Mouse (Mus musculus): ENCODE results near the gene Mphosph9. TPM values are rescaled to one million over a fixed set of nuclear protein-coding genes. Genes with fewer than 3 reads are reported as not detected.

Mphosph9 gene
- total and polyA plus RNA-seq, 3 experiments: 5.6 to 9.8 (median 8.0) TPM

DNA sequence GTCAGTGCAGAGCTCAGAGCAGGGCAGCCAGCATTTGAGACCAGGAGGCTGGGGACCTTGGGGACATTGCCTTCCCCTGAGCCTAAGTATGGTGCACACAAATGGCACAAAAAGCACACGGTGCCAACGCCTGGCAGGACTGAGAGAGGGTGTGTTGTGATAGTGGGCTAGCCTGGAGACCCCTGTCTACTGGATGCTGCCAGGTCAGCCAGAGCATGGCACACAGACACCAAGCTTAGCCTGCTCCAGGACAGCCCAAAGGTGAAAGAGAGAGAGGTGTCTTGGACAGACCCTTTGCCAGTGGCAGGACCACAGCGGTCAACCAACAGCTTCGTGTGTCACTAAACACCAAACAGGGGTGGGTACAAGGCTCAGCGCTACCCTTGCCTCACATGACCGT lies 93.0 kb downstream of the Mphosph9 start:
- Histone ChIP-seq H3K9me3 (replicated peaks; ENCODE audit: low read length) (no peaks in the 10 kb centered on the region), H3K27ac (ENCODE audit: insufficient read depth, low read depth) (no peak overlapping the region), H3K4me1 (ENCODE audit: control insufficient read depth in 1 of 2, insufficient read depth in 2 of 2) (peaks cover 2 to 10% of the 10 kb centered on the region in 2 experiments; a peak in 2 of 4 replicates), H3K4me3 (replicated peaks in 1 of 3; ENCODE audit: low read depth in 2 of 3, low read length in 2 of 3, poor library complexity in 1 of 3) (no peak overlapping the region), H3K36me3 (replicated peaks in 1 of 2; ENCODE audit: control insufficient read depth in 1 of 2, insufficient read depth in 1 of 2, low read length in 1 of 2) (peaks cover 0 to 24% of the 10 kb centered on the region in 2 experiments), H3K9ac (ENCODE audit: insufficient read depth, low read depth) (no peak overlapping the region), H3K4me2 (ENCODE audit: insufficient read depth, low read depth, poor library complexity, severe bottlenecking) (no peak overlapping the region), H3K27me3 (replicated peaks) (no peaks in the 10 kb centered on the region), H3K79me2 (replicated peaks; ENCODE audit: control insufficient read depth, extremely low read depth, insufficient read depth, poor library complexity, severe bottlenecking) (no peaks in the 10 kb centered on the region)
- in situ Hi-C loops (cut with MboI; ENCODE audit: low pct_ligation_motif_present, low pct_unique_long_range_greater_than_20kb, low sequenced_read_pairs): no loop called here
- no peak for DNase-seq (ENCODE audit: extremely low read depth)
- TF ChIP-seq ZMIZ1 (IDR thresholded peaks at IDR 0.05; ENCODE audit: low read depth, low read length) (no peak), TCF12 (IDR thresholded peaks at IDR 0.05; ENCODE audit: low read depth, low read length) (no peak), MAFK (IDR thresholded peaks at IDR 0.05; ENCODE audit: insufficient replicate concordance, low read length) (no peak), RCOR1 (conservative IDR thresholded peaks at IDR 0.05; ENCODE audit: low read depth, low read length) (no peak), ZNF384 (IDR thresholded peaks at IDR 0.05; ENCODE audit: low read depth, low read length) (no peak), UBTF (IDR thresholded peaks at IDR 0.05; ENCODE audit: low read depth, low read length) (no peak), JUND (conservative IDR thresholded peaks at IDR 0.05; ENCODE audit: low read depth, low read length) (no peak), CHD2 (IDR thresholded peaks at IDR 0.05; ENCODE audit: low read length) (no peak), USF1 (IDR thresholded peaks at IDR 0.05; ENCODE audit: low read depth, low read length) (no peak), ELF1 (IDR thresholded peaks at IDR 0.05; ENCODE audit: low read depth, low read length) (no peak)
- dilution Hi-C loops (cut with MboI; ENCODE audit: extremely low pct_ligation_motif_present, extremely low pct_unique_long_range_greater_than_20kb, low sequenced_read_pairs): no loop called here

DNA sequence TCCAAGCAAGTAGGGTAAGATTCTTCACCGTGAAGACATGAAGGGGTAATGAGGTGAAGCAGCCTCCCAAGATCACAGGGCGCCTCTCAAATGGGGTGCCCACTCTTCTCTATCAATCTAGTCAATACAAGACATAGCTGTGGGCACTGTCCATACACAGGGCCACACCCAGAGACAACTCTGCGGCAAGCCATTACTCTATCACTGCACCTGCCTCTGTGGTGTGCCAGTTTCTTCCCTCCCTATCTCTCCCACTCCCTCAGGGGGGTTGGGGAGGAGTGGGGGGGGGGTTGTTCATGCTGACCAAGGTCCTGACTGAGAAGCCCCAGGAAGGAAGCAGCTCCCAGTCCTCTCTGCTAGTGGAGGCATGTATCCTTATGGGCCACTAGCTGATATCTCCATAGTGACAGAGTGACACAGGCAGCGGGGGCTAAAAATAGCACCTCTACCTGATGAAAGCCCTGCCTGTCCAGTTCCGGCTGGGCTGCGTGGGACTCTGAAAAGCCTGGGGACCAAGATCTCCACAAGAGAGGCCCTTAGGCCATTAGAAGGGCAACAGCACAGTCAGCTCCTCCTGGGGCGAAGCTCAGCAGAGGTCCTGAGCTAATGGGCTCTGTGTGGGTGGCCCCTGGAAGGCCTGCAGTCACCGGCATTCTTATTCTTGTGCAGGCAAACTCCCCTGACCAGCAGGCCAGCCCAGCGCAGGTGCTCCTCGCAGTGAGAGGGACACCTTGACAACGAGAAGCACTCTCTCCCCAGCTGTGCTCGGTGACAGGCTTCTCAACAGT lies 93.7 kb downstream of the Mphosph9 start:
- TF ChIP-seq USF2 (conservative IDR thresholded peaks at IDR 0.05; ENCODE audit: low read depth, low read length): no peak
- TF ChIP-seq MXI1 (IDR thresholded peaks at IDR 0.05; ENCODE audit: low read depth, low read length): no peak
- TF ChIP-seq MYC (IDR thresholded peaks at IDR 0.05; ENCODE audit: low read depth, low read length): no peak
- no peak for TF ChIP-seq SIN3A (IDR thresholded peaks at IDR 0.05; ENCODE audit: low read length)
- no peak for TF ChIP-seq E2F4 (IDR thresholded peaks at IDR 0.05; ENCODE audit: insufficient replicate concordance, low read depth, low read length)
- TF ChIP-seq EP300 (IDR thresholded peaks at IDR 0.05; ENCODE audit: low read length): no peak
- no peak for TF ChIP-seq ZNF384 (IDR thresholded peaks at IDR 0.05; ENCODE audit: low read depth, low read length)
- TF ChIP-seq ZC3H11A (IDR thresholded peaks at IDR 0.05; ENCODE audit: low read depth, low read length): no peak
- no peak for TF ChIP-seq MAFK (IDR thresholded peaks at IDR 0.05; ENCODE audit: insufficient replicate concordance, low read length)
- TF ChIP-seq NRF1 (IDR thresholded peaks at IDR 0.05; ENCODE audit: low read depth, low read length): no peak
- Histone ChIP-seq H3K4me1 (ENCODE audit: control insufficient read depth in 1 of 2, insufficient read depth in 2 of 2) (peaks cover 2 to 10% of the 10 kb centered on the region in 2 experiments; a peak in 2 of 4 replicates), H3K36me3 (replicated peaks in 1 of 2; ENCODE audit: control insufficient read depth in 1 of 2, insufficient read depth in 1 of 2, low read length in 1 of 2) (peaks cover 0 to 24% of the 10 kb centered on the region in 2 experiments), H3K79me2 (replicated peaks; ENCODE audit: control insufficient read depth, extremely low read depth, insufficient read depth, poor library complexity, severe bottlenecking) (no peaks in the 10 kb centered on the region), H3K27me3 (replicated peaks) (no peaks in the 10 kb centered on the region), H3K4me3 (replicated peaks in 1 of 3; ENCODE audit: low read depth in 2 of 3, low read length in 2 of 3, poor library complexity in 1 of 3) (no peak overlapping the region), H3K9me3 (replicated peaks; ENCODE audit: low read length) (no peaks in the 10 kb centered on the region), H3K27ac (ENCODE audit: insufficient read depth, low read depth) (no peak overlapping the region), H3K4me2 (ENCODE audit: insufficient read depth, low read depth, poor library complexity, severe bottlenecking) (no peak overlapping the region), H3K9ac (ENCODE audit: insufficient read depth, low read depth) (no peak overlapping the region)
- no peak for DNase-seq (ENCODE audit: extremely low read depth)
- dilution Hi-C loops (cut with MboI; ENCODE audit: extremely low pct_ligation_motif_present, extremely low pct_unique_long_range_greater_than_20kb, low sequenced_read_pairs): no loop called here
- in situ Hi-C loops (cut with MboI; ENCODE audit: low pct_ligation_motif_present, low pct_unique_long_range_greater_than_20kb, low sequenced_read_pairs): no loop called here

All from CH12.LX (cell line).